Mouse (Mus musculus) Muller cell, postnatal 12 days (primary cell): ENCODE data around the gene Nufip2.
"Not testable (repeated sequence)": the region's sequence is repeated elsewhere in the genome, so short reads cannot be mapped to it uniquely, and the experiment has no call there.

Experiments
- DNase-seq: peaks from one replicate; pipeline ENCODE4 v3.0.0-alpha.2; 2015; ENCODE audit errors: inconsistent ontology term

Nufip2 gene

DNA sequence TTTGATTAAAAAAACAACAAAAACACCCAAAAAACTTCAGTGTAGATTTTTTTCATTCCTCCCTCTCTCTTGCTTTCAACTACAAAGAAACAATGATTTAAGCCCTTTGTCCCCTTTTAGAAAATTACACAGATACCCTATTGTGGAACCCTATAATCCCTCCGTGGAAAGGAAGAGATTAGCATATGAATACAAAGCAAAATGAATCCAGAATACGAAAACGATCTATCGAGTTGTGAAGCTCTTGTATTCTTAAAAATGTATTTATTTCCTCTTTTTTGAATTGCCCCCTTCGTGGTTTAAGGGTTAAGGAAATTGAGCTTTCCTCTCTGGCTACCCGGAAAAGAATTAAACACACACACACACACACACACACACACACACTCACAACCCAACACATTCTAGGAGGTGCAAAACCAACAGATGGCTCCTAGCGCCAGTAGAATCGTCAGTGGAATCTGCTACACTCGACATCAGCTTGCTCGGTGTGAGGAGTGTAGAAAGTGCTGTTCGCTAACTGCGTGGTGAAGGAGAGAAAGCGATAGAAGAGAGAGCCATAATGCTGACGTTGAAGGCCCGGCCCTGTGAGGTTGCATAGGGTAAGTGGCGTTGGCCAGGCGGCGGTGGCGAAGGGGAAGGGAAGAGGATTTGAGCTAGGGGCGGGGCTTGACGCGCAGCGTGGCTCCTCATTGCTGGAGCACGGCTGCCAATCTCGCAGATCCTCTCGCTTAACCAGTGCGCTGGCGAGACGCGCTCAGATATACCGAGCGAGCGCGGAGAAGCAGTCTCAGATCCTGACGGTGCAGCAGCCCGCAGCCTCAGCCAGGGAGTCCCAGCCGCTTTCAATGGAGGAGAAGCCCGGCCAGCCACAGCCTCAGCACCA lies at the start of gene Nufip2:
TSS of gene Nufip2 (plus strand) at position 773 of the 883 bp plus-strand sequence.
- peak; percentile 99 for DNase-seq

DNA sequence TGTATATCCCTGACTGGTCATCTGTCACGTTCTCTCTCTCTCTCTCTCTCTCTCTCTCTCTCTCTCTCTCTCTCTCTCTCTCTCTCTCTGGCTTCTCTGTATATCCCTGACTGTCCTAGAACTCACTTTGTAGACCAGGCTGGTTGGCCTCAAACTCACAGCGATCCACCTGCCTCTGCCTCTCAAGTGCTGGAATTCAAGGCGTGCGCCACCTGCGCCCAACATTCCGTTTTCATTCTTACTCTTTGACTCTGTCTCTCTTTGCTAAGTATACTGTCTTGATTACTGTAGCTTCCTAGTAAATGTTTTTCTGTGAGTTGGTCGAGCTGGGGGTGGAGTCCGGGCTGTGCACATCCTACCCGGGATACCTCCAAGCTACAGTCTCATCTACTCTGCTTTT lies 44.6 kb upstream of the Nufip2 start:
- DNase-seq = no peak

DNA sequence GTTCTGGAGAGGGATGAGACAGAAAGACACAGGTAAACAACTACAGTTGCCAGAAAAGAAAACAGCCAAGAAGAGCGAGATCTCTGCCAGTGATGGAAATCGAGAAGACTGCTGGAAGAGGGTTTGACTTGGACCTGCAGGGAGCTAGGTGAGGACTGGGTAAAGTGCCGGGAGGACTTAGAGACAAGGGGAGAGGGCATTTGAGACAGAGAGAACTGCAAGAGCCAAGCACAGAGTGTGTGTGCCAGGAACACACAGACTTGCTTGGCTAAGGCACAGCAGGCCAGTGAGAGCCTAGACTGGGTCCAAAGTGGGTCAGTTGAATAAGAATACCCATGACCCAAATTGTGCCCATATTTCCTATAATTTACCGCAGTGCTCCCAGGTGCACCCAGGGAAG lies 40.5 kb upstream of the Nufip2 start:
- no peak for DNase-seq

DNA sequence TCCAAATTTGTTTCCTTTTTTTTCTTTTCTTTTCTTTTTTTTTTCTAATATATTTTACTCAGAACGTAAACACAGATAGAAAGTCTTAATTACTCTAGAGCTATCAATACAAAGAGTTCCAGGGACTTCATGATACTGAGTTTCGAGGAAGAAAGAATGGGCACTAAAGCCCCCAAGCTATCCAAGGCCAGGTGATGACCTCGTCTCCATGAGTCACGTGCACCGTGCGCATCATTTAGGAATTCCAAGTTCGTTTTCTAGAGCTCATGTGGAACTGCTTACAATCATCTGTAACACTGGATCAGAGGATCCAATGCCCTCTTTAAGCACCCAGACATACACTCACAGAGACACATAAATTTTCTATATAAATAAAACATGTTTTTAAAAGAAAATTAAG lies 37.1 kb upstream of the Nufip2 start:
- DNase-seq = no peak

DNA sequence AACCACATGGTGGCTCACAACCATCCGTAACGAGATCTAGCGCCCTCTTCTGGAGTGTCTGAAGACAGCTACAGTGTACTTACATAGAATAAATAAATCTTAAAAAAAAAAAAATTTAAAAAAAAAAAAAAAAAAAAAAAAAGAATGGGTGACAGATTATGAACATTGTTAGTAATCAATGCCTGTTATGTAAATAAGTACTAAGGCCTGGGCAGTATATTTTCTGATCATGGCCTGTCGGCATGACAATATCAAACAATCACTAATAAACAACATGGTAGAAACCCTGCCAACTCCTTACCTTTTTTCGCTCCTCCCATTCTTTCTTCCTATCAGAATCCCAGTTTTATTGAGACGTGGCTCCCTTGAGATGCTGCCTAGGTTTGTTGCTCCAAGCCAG lies 33.5 kb upstream of the Nufip2 start:
- DNase-seq = no peak

DNA sequence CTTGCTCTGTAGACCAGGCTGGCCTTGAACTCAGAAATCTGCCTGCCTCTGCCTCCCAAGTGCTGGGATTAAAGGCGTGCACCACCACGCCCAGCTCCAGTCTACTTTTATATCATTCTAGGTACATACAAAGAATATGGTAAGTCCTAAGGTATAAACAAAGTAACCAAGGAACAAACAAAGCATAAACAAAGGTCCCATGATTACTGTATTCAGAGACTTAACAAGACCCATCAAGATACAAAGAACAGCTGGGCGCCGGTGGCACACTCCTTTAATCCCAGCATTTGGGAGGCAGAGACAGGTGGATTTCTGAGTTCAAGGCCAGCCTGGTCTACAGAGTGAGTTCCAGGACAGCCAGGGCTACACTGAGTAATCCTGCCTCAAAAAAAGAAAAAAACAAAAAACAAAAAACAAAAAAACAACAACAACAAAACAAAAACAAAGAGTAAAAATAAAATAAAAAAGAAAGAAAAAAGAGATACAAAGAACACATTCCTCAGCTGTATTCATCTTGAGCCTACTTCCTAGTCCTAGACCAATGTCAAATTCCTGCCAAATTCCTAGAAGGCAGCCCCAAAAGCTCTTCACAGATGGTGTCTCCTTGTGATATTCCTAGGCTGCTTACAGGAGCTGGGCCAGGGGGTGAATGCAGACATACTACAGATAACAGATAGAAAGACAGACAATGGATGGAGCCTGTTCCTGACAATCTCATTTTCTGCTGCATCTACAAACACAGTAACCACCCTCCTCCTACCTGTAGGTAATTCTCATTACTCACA lies 32.4 kb upstream of the Nufip2 start:
- not testable (repeated sequence) for DNase-seq

DNA sequence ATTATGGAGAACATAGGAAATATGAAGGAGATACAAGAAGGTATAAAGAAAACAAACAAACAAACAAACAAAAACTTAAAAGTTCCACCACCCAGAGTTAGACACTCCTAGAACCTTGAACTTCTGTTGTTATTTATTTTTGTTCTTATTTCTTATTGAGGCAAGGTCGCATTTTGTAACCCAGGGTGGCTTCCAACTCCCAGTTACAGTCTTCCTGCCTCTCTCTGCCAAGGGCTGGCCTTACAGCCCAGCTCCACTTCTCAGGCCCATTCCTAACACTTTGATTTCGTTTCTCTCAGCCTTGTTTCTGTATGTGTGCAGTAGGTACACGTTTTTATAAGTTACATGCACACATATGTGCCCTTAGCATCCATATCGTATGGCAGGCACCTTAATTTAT lies 26.0 kb upstream of the Nufip2 start:
- no peak for DNase-seq

DNA sequence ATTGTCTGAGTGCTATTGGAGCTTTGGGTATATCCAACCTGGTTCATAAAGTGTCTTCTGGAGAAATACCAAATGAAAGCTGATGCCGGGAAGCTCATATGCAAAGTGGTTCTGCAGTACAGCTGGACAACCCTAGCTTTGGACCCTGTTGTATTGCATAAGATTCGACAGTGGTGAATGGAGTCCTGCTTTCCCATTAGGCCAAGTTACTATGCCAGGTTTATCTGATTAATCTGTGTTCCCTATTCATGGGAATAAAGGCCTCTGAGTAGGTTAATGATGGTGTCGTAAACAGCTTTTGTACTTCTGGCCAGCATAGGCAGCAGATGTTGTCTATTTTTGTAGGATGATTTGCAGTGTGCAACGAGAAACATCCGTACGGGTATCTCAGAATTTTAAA lies 22.3 kb upstream of the Nufip2 start:
- no peak for DNase-seq

DNA sequence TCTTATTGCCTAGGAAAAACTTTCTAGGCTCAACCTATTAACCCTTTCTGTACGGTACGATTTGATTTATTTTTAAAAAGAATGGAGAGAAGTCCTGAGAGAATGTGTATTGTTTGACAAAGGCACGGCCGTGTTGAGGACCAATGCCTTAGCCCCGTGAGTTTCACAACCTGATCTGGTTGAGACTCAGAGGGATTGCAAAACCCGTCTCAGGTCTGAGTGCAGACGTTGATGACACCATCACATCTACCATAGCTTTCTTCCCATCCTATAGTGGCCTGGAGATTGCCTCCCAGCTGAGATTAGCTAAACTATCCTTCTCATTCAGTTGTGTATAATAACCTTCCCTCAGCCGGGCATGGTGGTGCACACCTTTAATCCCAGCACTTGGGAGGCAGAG lies 21.9 kb upstream of the Nufip2 start:
- no peak for DNase-seq

DNA sequence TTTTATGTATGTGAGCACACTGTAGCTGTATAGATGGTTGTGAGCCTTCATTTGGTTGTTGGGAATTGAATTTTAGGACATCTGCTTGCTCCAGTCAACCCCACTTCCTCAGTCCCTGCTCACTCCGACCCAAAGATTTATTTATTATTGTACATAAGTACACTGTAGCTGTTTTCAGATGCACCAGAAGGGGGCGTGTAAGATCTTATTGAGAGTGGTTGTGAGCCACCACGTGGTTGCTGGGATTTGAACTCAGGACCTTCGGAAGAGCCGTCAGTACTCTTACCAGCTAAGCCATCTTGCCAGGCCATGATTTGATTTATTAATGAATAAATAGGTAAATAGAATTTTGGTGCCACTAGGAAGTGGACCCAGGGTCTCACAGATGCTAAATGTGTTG lies 20.6 kb upstream of the Nufip2 start:
- DNase-seq = not testable (repeated sequence)

DNA sequence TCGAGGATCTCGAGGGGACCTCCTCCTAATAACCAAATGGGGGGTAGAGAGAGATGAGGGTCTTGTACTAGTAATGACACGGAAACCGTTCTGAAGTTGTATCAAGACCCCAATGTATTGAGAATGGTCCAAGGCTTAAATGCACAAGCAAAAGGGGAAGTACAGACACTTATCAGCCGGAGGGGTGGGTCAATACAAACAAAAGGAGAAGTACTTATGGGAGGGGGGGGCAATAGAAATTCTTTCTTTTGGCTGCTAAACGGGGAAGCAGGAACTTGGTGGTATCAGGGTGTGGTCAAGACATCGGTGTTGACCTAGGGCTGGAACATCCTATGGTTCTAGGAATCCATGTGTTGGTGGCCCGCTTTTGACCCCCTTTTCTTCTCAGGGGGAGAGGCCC lies 19.2 kb upstream of the Nufip2 start:
- not testable (repeated sequence) for DNase-seq

DNA sequence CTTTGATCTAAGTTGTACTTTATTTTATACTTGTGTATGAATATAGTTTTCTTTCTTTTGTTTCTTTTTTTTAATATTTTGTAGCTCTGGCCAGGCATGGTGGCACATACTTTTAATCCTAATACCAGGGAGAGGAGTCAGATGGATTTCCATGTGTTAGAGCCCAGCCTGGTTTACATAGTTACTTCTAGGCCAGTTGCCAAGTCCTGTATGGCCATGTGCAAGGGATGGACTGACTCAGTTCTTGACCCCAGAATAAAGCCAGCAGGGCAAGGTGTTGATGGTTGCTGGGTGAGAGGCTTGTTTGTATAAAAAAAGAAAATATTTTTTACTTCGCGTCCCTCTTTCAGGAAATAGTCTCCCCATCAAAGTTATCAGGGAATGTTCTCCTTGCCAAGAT lies 13.2 kb upstream of the Nufip2 start:
- DNase-seq = no peak

DNA sequence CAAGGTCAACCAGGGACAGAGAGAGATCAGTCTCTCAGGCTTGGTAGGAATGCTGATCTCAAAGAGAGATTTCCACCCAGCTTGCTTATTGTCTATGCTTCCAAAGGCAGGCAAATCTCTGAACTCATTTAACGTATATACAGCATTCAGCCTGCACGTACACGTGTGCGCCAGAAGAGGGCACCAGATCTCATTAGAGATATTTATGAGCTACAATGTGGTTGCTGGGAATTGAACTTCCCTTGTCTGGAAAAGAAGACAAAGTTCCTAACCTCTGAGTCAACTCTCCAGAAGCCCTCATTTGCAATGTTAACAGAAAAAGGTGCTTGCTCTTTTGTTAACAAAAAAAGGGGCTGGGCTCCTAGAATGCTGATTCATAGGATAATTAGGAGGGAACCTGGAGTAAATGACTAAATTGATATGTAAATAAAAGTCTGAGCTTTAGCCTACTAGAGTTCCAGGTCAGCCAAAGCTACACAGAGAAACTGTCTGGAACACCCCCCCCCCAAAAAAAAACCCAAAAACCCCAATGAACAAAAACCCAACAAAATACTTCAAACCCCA lies 12.4 kb upstream of the Nufip2 start:
- no peak for DNase-seq

DNA sequence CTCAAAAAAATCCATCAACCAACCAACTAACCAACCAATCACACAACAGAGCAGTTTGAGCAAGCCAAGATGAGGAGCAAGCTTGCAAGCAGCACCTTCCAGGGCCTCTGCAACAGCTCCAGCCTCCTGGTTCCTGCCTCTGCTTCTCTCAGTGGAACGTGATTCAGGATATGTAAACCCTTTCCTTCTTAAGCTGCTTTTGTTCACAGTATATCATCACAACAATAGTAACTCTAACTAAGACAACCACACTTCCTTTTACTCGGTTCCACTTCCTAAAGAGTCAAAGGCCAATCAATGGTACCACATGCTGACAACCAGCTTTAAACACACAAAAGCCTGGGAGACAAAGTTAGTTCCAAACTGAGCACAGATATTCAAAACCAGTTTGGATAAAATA lies 5.9 kb upstream of the Nufip2 start:
- no peak for DNase-seq

DNA sequence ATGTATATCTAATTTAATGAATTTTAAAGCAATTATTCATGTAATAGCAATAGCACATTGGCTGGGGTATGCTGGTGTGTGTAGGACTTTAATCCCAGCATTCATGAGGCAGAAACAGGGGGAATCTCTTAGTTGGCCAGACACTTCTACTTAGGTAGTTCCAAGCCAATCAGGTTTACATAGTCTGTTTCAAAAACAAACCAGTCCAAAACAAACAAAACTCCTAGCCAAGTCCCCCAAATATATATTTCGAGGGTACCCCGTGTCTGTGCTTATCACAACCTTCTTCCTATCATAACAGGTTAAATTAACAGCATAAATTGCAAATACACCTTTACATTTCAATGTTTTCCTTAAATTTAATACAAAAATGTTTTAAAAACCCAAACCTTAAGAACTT lies 1.1 kb upstream of the Nufip2 start:
- DNase-seq = no peak

DNA sequence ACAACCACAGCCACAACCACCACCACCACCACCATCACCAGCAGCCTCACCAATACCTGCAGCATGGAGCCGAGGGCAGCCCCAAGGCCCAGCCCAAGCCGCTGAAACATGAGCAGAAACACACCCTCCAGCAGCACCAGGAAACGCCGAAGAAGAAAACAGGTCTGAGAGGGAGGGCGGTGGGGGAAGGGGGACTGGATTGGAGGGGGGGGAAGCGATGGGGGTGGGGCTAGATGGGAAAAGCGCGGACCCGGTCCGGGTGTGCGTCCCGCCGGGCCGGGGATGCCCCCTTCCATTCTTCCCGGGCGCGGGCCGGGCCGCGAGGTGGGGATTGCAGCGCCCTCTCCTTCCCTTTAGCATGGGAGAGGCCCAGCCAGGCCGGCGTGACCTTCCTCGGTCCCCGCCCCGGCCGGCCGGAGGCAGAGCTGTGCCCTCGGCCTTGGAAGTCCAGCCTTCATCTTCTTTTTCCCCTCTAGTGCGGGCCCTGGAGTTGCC lies 438 bp downstream of the Nufip2 start:
- DNase-seq = peak; percentile 61

DNA sequence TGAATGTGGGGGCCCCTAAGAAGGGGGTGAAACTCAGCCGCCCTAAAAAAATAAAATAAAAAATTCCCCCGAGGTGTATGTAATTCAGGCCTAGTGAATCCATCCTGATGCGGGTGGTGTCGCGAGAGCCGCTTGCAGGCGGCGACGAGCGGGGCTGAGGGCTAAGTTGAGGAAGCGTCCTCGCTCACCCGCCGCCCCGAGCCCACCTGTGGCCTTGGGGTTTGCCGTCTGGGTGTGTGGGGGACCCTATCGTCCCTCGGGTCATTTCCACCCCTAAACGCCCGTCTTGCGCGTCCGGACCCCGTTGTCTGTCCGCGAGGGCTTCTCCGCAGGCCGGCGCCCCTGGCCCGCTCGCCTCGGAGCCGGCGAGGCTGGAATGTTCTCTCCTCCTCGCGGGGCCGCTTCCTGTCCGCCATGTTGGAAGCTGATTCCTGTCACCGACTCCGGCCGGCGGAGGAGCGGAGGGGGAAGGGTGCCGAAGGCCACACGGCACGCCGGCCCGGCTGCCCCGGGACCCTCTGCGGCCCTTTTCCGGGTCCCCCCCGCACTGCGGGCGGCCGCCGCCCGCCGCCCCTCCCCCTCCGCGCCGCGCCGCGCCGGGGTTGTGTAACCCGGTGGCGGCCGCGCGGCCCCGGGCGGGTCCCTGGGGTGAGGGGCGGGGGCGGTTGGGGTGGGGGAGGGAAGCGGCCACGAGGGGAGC lies 1.0 kb downstream of the Nufip2 start:
- DNase-seq = peak; percentile 69

DNA sequence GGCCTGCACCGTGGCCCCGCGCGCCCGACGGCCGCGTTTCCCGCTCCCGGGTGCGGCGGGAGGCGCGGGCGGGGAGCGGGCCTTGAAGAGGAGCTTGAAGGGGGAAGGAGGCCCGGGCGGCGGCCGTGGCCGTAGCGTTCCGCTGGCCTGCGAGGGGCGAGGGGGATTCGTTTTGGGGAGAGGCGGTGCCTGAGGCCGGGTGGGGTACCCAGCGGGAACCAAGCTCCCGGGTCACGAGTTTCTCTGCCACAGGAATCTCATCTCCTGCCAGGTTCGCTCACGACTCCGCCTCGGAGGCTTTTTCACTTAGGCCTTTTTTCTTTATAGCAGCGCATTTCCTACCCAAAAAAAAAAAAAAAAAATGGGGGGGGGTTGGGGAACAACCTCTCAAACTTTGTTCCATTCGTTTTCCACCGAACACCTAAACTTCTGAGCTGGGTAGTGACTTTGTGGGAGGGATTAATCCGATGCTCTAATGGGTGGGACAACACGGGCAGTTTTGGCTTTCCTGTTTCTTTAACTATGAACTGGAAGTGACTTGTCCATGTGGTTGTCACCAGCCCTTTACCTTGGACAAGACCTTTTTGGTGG lies 1.7 kb downstream of the Nufip2 start:
- DNase-seq = peak; percentile 69

DNA sequence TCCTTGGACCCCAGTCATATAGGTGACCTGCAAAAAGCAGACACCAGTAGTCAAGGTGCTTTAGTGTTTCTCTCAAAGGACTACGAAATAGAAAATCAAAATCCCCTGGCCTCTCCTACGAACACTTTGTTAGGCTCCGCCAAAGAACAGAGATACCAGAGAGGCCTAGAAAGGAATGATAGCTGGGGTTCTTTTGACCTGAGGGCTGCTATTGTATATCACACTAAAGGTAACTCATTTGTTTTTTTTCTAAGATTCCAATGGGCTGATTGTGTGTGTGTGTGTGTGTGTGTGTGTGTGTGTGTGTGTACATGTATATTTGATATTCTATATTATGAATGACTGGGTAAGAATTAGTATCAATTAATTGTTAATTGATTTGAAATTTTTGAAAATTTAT lies 7.1 kb downstream of the Nufip2 start:
- DNase-seq = no peak

DNA sequence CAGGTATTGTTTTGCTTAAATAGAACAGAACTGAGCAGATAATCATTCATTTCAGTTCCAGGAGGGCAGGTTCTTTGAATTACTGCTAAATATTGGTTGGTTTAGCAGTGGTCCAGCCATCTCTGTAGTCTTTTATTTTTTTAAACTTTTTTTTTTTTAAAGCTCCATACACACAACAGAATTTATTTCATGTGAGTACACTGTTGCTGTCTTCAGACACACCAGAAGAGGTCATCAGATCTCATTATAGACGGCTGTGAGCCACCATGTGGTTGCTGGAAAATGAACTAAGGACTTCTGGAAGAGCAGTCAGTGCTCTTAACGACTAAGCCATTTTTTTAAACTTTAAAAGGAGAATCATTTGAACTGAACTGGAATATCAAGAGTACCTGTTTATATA lies 11.3 kb downstream of the Nufip2 start:
- no peak for DNase-seq

DNA sequence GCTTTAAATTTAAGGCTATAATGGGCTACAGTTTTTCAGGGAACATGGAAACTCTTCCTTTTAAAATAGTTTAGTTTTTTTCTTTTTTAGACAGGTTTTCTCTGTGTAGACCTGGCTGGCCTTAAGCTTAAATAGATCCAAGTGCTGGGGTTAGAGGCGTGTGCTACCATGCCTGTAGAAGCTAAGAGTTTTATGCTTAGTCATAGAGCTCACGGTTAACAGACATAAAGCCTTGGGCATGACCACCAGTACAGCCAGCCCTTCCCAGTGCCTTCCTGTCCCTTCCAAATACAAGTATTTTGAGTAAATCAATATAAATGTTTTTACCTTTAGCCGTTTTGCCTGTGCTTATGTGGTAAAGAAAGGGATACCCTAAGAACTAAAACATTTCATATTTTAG lies 20.0 kb downstream of the Nufip2 start:
- no peak for DNase-seq

DNA sequence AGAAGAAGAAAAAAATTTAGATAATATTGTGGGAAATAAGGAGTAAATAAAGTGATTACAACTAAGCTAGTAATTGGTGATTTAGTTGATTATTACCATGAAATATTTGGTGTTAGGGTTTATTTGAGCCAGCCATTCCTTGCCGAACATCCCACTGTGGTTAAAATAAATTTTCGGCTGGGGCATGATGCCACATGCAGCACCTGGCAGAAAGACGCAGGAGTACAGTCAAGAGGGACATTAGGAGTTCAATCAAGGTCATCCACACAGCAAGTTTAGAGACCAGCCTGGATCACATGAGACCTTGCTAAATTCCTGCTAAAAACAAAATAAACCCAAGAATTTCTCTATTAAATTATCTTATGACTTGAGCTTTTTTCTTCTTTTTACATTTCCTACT lies 23.1 kb downstream of the Nufip2 start:
- DNase-seq = no peak
